13 mouse cellular contexts compared by ENCODE assay signal in the genomic region with DNA sequence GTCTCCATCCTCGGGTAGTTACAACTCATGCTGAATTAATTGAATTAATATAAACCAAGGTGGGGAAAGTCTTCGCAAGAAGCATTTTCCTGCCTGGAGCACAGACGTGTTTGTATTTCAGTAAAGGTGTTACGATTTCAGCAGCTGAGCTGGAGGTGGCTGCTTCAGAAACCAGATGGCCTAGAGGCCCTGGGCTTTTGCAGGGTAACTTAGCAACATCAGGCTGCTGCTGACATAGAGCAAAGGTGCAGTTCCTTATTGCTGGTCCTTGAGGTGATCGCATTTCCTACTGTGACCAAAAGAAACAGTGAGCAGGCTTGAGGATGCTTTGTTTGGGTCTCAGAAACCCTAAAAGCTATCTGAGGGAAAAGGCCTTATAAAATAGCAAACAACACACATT.
"Had no signal": no experiment of that assay in that cellular context is flagged by ENCODE, and none has a peak within 500 bp of the region (broad histone marks: within the 10 kb centered on the region; RNA-seq: fewer than 3 reads in every experiment).

No protein-coding gene starts in this region.

- H3K9me3 ChIP-seq: liver, embryonic 15.5 days; midbrain, embryonic 10.5 days; neural tube, embryonic 13.5 days had no signal

- H3K4me3 ChIP-seq: liver, embryonic 15.5 days; midbrain, embryonic 10.5 days; neural tube, embryonic 13.5 days had no signal

- H3K9ac ChIP-seq: liver, embryonic 15.5 days; lung, embryonic 14.5 days; neural tube, embryonic 13.5 days had no signal

- H3K27me3 ChIP-seq: liver, embryonic 15.5 days; neural tube, embryonic 13.5 days had no signal

- H3K4me2 ChIP-seq: liver, embryonic 11.5 days; liver, embryonic 15.5 days; lung, embryonic 14.5 days; neural tube, embryonic 13.5 days had no signal

- H3K36me3 ChIP-seq: liver, embryonic 15.5 days; midbrain, embryonic 10.5 days; neural tube, embryonic 13.5 days had no signal

- H3K4me1 ChIP-seq: liver, embryonic 15.5 days; neural tube, embryonic 13.5 days had no signal

- DNase-seq: kidney, adult 8-10 months; left cerebral cortex, postnatal 4 days; lung, embryonic 14.5 days; lung, postnatal 10 days; lung, postnatal 4 days; midbrain, embryonic 14.5 days; right cerebral cortex, postnatal 14 days; thymus, postnatal 4 days had no signal

- H3K27ac ChIP-seq: kidney, postnatal 0 days; liver, embryonic 15.5 days; midbrain, embryonic 10.5 days; neural tube, embryonic 13.5 days had no signal
